Mouse (Mus musculus): Measurements from ENCODE around the gene Ubash3a.

Ubash3a gene

DNA sequence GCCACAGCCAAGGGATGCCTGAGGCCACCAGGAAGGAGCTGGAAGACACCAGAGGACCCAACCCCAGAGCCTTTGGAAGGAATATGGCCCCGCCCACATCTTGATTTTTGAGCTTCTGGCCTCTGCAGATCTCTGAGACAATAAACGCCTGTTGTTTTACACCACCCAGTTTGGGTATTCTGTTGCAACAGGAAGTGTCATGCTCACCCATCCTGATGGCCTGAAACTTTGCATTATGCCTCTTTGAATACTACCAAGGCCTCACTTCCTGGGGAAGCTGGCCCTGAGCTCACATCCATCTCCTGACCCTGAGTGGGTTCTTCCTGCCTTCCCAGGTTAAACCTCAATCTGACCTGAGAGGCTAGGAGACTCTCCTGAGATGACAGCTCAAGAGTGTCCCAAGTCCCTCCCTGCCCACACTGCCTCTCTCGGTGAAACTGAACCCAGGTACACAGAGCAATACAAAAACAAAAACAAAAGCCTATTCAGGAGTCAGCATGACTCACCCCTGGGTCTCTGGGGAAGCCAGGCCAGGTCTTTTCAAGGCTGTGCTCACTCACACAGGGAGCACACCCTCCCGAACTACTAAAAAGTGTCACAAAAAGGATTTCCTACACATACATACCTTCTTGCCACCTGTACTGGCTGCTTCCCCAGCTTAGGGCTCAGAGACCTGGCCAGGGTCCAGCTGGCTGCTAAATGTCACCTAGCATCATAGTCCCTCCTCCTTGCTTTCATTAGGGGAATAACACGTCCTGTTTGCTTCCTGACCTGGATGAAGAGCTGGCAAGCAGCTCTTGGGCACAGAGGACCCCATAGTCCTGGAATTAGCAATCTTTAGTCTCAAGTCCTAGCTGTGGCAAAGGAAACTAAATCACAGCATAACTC, 8.6 kb downstream of the Ubash3a start:
- no peak for DNase-seq (ENCODE audit: low spot score)

DNA sequence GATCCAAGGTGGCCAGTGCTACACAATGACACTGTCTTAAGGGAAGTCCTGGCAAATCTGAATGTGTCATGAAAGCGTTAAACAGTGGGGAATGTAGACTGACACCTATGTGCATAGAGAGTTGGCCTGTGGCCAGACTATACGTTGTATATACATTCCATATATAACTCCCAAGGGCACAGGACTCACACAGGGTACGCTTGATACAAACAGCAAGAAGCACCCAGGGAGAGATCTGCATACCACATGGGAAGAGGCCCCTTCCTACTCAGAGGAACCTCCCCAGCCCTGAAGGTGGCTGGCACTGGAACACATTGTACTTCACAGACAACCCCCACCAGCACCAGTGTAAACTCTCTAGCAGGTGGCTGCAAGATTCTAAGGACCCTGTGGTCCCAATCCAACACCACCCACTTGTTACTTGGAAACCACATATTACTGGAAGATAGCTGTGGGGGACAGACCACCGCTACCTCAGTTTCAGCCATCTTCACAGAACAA, 15.2 kb downstream of the Ubash3a start:
- DNase-seq (ENCODE audit: low spot score) = no peak

DNA sequence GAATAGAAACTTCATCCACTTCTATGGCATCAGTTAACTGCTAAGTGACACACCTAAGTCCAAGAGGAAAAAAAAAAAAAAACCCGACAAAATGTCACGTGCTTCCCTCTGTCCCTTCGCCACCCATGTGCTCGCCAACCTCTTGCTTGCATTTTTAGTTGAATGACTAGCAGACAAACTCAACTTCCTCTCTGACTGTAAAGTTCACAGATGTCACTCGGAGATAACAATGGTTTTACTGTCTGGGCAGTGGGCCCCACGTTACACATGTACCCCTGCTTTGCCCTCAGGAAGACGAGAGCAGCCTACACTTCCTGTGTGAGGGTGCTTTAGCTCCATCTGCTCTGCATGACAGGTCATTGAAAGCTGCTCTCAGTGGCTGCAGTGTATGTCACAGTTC, 16.2 kb downstream of the Ubash3a start:
- DNase-seq (ENCODE audit: low spot score) = no peak

DNA sequence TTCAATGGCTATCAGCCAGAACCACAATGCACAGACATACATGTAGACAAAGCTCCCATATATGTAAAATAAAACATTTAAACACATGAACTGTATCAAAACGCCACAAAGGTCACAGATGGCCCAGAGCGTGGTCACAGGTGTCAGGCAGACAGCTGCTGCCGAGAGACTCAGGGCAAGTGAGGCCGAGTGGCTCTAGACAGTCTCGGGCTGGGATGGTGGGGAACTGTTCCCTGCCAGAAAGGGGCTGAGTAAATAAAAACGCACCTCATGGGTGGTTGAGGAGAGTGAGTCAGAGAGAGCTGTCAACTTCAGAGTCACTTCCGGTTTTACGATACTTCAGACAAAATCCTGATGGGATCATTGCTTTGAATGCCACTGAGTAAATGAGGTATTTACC, 16.9 kb downstream of the Ubash3a start:
- no peak for DNase-seq (ENCODE audit: low spot score)

DNA sequence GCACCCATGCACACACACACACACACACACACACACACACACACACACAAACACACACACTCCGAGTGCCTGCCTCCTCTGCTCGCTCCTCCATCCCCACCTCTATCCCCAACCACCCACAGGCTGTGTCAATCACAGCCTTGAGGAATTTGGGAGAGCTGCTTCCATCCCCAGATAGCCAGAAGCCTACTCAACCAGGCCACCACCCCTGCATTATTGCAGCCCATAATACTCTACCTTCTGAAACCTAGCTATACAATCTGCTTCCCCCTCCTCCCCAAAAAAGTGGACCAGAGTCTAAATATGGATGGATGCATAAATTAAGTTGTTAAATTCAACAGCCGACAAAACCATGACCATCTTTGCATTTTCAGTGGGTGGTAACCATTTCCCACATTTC, 18.7 kb downstream of the Ubash3a start:
- DNase-seq (ENCODE audit: low spot score) = no peak

DNA sequence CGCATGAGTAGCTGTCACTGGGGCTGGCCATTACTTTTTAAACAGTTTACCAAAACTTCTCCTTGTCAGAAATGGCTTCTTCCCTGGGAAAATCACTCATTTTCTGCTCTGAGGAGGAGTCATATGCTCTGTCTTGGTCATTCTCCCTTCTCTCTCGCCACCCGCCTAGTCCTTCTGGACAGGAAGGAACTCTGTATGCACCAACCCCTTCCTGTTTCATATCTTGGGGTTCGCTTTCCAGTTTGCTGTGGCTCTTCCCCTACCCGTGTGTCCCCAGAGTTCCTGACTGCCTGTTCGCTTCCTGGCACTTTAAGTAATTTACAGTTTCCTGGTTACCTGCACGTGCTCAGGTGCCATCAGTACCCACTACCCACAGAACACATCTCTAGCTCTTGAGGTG, 19.3 kb downstream of the Ubash3a start:
- DNase-seq (ENCODE audit: low spot score) = no peak

DNA sequence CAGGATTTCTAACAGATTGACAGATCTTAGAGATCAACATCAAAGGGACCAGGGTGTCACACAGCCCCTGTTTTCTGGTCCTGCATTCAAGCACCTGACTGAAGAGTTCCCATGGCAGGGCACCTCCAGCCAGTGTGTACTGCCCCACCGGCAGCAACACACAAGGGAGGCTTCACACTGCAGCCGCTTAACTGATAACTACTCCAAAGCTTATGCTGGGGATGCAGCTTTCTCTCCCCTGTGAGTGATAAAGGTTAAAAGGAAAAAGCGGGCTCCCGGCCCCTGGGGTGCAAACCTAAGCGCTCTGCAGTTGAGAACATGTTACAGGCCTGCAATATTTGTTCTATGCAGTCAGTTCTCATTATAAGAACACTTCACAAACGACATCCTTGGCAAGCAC, 24.1 kb downstream of the Ubash3a start:
- no peak for DNase-seq (ENCODE audit: low spot score)

DNA sequence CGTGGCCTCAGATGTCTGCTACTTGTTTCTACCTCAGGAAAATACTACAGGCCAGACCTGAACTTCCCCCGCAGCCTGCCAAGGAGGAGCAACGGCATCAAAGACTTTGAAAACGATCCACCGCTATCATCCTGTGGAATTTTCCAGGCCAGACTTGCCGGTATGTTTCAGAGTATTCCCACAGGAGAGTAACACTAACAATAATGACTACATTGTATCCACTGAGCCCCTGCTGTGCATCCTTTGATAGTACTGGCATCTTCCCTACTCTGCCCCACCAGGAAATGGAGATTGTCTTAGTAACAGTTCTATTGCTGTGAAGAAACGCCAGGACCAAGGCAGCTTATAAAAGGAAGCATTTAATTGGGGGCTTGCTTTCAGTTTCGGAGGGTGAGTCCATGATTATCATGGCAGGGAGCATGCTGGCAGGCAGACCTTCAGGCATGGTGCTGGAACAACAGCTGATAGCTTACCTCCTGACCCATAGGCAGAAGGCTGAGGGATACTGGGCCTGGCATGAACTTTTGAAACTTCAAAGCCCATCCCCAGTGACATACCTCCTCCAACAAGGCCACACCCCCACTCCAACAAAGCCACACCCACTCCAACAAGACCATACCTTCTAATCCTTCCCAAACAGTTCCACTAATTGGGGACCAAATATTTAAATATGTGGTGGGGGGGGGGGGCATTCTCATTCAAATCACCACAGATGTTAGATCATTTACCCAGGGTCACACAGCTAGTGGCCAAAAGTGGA, 24.8 kb downstream of the Ubash3a start:
- peak; percentile 70 for DNase-seq (ENCODE audit: low spot score)

DNA sequence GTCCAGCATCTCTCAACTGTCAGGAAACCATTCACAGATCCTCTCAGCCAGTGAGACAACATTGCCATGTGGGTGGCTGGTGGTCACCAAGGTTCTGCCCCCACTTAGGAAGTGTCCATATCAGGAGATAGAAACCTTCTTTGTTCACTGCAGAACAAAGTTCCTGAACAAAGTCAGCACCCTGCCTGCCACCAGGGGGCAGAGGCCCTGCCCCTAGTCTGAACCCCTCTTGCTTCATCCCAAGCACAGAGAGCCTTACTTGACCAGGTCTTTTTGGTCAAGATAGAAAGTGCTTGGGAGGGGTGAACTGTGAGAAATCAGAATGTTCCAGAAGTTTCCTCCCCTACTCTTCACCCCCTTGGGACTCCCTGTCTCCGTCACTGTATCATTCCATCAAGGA, 28.2 kb downstream of the Ubash3a start:
- no peak for DNase-seq (ENCODE audit: low spot score)

DNA sequence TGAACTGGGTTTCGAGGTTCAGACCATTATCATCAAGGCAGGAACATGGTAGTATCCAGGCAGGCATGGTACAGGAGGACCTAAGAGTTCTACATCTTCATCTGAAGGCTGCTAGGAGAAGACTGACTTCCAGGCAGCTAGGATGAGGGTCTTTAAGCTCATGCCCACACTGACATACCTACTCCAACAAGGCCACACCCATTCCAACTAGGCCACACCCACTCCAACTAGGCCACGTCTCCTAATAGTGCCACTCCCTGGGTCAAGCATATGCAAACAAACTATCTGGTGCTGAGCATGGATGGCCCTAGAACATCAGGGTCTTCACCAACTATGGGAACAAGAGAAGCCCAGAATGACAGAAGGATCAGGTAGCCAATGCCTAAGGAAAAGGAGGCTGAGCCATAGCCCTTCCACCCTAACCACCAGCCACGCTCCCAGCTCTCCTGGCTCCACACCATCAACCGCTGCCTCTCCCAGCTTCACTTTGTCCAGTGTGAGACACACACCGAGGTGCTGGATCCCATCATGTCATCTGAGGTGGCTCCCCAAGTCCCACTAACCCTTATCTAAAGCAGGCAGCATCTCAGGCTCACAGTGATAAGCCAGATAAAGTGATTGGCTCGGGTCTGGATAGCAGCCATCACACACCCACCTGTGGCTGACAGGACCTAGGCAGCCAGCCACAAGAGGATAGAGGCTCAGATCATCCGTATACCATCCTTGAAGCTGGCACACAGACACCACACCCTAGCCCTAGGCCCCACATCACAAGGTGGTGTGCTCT, 30.8 kb downstream of the Ubash3a start:
- DNase-seq (ENCODE audit: low spot score) = no peak

DNA sequence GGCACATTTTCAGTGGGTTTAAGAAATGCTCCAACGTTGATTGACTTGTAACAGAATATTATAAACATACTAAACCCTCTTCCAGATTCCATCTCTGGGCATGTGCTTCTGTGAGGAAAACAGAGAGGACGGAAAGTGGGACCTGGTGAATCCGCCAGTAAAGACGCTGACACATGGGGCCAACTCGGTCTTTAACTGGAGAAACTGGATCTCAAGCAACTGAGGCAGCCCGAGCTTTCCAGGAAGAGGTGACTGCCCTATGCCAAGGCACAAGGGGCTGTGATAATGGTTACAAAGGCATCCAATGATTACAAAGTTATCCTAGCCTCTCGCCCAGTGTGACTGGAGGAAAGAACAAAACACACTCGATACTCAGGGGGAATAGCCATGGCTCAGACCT, 33.5 kb downstream of the Ubash3a start:
- DNase-seq (ENCODE audit: low spot score) = no peak

DNA sequence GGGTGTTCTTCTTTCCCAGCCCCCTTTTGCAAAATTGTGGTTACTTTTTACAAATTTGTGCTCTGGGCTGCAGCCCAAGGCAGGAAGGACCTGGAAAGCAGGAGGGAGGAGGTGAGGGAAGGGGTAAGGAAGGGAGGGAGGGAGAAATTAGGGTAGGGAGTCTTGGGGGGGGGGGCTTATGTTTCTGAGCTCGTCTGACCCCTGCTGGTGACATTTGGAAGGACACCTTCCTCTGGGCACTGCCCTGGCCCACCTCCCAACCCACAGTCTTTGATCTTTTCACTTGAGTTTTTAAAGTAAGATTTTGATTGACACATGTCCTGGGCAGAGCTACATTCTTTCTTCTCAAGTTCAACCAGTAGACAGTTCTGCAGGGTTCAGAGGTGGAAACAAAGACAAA, 35.1 kb downstream of the Ubash3a start:
- no peak for DNase-seq (ENCODE audit: low spot score)

DNA sequence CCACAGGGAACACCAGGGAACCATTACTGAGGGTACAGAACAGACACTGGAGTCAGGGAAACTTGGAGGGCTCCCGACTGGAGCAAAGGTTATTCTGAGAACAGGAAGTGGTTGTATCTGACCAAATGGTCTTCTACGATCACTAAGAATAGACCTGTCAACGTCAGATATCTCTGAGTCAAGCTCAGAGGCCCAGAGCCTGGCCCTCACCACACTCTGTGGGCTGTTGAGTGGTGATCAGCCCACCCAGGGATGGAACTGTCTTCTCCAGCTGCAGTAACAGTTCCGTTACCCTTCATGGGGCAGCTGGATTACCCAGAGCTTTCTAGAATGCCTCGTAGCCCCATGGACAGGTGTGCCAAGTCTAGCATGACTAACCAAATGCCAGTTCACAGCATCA, 37.6 kb downstream of the Ubash3a start:
- DNase-seq (ENCODE audit: low spot score) = no peak

DNA sequence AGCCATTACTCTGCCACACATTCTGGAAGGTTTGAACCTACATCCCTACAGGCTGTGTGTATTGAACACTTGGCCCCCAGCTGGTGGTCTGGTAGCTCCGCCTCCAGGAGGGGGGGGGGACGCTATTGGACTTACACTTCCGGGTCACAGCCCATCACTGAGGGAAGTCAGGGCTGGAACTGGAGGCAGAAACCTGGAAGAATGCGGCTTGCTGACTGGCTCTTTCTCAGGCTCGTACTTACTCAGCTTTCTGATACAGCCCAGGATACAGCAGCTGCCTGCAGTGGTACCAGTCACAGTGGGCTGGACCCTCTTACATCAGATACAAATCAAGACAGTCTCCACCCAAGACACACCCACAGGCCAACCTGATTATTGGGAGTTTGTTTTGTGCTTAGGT, 39.5 kb downstream of the Ubash3a start:
- DNase-seq (ENCODE audit: low spot score) = no peak

DNA sequence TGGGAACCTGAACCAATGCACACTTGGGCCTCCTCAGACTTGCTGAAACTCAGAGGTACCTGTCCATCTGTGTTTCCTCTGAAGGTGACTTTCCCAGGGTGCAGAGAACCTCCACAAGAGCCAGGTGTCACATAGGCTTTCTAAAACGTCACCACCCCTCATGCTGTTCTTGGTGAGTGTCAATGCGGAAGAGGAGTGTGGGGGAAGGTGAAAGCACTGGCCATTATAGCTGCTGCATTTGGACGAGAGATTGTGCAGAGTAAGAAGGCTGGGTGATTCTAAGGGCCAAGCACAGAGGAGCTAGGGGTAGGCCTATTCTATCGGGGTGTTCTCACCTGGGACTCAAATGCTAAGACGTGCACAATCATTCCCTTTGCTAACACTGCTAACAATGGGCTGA, 46.3 kb downstream of the Ubash3a start:
- no peak for DNase-seq (ENCODE audit: low spot score)

DNA sequence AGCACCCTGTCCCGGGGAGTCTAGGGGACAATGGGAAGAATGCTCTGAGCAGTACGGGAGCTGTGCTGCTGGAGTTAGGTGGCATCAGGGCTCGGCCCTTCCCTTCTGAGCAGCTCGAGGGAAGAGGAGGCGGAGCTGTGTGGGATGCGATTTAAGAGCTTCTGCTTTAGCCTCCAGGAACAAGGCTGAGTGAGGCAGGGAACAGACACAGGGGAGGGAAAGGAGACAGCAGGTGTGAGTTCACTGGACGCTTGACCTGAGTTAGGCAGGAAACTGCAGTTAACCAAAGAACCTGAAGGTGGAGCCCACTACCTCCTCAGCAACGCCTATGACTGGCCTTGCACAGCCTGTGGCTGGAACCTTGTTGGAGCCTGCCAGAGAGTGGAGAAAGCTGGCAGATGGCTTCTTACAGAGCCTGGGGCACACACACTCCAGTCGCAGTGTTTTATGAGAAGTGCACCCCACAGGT, 46.8 kb downstream of the Ubash3a start:
- DNase-seq (ENCODE audit: low spot score) = peak; percentile 77

DNA sequence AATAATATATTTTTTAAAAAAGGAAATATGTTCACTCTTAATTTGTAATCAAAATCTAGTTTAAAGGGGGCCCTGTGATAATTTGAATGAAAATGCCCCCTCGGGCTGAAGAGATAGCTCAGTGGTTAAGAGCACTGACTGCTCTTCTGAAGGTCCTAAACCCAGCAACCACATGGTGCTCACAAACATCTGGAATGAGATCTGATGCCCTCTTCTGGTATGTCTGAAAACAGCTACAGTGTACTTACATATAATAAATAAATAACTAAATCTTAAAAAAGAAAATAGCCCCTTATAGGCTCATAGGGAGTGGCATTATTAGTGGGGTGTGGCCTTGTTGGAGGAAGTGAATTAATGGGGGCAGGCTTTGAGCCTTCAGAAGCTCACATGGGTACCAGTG, 49.5 kb downstream of the Ubash3a start:
- DNase-seq (ENCODE audit: low spot score) = no peak

DNA sequence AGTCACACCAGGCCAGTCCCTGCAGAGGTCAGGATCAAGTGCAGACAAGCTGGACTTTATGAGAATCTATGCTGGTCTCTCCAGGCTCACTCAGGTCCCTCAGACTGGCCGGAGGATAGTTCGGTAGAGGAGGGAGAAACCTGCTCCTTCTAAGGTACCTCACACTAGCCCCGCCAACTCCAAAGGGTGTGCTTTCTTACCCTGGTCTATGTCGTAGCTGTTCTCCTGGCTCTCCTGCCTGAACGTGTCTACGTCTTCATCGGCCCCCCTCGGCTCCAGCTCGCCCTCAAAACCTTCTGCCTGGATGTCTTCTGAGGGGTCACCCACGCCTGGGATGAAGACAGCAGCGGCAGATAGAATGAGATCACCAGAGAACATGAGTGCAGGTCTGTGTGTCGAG, 50.2 kb downstream of the Ubash3a start:
- DNase-seq (ENCODE audit: low spot score) = no peak

DNA sequence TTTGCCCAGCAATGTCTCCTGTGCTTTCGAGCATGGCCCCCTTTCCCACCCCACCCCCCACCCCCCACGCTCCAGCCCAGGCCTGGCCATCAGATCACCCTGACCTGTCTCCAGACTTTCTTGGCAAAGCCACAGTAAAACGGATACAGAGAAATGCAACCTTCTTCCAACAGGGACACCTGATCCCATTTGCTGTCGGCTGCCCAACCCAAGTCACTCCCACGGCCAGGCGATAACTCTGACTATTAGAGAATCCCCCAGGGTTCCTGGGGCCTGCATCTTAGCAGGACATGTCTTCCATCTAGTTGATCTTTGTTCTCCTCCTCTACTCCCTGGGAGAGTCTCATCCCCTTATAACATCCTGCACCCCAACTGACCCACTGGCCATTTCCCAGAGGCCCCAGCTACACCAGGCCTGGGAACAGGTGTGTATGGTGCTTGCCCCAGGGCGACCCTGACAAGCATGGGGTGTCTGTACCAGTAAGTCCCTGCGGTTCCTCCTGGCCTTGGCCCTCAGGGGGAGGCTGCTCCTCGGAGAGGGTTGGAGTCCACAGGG, 50.7 kb downstream of the Ubash3a start:
- peak; percentile 69 for DNase-seq (ENCODE audit: low spot score)

DNA sequence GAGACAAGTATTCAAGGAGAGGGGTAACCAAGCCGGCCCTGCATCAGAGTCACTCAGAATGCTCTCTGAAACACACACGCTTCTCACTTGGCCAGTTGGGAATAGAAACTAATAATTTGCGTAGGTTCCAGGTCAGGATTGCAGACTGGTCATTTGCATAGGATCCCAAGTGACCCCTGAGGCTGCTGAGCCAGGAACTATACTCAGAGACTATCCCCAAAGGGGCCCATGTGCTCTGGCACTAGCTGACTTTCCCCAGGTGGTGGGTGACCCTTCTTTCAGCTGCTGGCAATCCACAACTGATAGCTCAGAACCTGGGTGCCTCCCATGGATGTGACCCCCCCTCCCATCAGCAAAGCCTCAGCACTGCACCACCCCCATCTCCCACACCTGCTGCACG, 51.5 kb downstream of the Ubash3a start:
- DNase-seq (ENCODE audit: low spot score) = no peak

DNA sequence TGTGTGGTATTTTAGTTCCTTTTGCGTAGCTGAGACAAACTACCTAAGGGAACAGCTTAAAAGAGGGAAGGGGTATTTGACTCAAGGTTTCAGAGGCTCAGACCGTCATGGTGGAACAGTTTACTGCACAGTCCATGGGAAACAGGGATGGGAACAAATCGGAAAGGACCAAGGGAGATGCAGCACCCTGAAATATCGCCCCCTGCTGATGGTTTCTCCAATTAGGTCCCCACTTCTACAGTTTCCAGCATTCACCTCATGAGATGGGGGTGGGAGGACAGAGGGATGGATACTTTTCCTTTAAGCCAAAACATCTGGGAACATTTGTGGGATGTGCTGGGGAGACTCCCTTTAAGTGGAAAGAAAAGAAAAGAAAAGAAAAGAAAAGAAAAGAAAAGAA, 52.2 kb downstream of the Ubash3a start:
- no peak for DNase-seq (ENCODE audit: low spot score)

DNA sequence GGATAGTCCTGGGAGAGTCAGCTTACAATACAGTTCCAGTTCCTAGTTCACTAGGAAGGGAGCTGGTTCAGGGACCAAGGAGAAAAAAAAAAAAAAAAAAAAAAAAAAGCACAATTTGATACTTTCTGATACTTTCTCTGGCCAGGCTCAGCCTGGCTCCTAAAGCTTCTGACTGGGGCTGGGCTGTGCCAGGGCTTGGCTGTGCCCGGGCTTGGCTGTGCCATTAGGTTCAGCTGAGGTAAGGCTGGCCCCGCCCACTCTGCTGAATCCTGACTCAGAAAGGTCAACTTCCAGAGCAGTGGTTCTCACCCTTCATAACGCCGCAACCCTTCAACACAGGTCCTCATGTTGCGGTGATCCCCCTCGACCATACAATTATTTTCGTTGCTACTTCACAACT, 52.8 kb downstream of the Ubash3a start:
- DNase-seq (ENCODE audit: low spot score) = peak; percentile 91

Data from testis, postnatal 14 days (tissue).